Mouse (Mus musculus): Measurements from ENCODE around the gene Apobec4.

The Apobec4 gene

DNA sequence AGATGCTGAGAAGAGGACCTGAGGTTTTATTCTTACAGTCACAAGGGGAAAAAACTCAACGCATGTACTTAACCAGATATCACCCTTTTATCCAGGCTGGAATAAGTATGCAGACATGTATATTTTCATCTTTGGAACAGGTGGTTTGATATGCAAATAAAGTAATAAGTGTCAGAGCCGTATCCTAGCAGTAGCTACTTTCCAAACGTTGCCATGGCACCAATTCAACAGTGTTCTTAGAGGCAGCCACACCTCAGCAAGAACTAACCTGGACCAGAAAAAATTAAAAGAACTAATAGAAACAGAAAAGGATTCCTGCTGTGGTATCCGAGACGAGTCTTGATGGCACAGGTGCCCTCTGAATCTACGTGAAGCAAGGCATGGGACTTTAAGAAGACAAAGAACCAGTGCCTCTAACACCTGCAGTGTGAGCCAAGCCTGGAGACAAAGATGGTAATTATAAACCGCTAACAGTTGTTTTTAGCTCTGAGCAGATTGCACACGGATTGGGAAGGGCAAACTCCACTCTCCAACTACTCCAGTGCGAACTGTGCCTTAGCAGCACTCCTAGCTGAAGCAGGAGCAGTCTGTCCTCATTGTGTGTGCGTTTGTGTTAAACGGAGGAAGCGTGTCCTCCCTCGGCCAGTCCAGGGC is at the start of gene Apobec4:
Gene Apobec4, plus strand, starts transcription at position 240 of the 654 bp plus-strand sequence.
- DNase-seq (ENCODE audit: inconsistent age in 2 of 2, low spot score in 1 of 2) = no peak

DNA sequence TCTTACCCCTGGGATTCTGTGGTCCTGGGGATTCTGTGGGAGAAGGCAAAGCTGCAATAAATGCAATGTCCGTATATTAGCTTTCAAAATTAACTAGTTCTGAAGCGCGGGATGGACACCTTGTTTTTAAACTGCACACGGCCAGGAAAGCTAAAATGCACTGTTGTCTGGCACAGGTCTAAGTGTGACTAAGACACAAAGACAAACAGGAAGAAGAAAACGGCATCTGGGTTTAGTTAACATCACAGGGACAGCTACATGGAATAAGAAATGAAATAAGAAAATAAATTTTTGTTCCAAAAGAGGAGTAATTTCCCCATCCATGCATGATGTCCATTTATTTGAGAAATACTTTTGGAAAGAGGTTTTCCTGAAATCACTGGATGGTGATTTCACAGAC is 49.3 kb upstream of the Apobec4 start:
- no peak for DNase-seq (ENCODE audit: inconsistent age in 2 of 2, low spot score in 1 of 2)

DNA sequence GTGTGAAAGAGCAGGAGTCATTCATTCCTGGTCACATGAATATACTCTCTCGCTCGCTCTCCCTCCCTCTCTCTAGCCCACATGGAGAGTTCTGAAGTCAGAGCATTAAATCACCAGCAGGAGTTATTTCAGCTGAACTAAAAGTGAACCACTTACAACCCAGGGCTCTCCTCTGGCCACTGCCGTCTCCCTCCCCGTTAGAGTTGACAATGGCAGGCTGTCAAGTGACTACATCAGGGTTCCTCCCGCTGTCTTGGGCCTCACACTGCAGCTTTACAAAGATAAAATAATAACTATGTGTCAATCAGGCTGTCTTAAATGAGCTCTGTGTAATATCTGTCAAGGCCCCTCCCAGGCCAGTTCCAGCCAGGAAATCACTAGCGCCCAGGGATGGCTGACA is 47.4 kb upstream of the Apobec4 start:
- no peak for DNase-seq (ENCODE audit: inconsistent age in 2 of 2, low spot score in 1 of 2)

DNA sequence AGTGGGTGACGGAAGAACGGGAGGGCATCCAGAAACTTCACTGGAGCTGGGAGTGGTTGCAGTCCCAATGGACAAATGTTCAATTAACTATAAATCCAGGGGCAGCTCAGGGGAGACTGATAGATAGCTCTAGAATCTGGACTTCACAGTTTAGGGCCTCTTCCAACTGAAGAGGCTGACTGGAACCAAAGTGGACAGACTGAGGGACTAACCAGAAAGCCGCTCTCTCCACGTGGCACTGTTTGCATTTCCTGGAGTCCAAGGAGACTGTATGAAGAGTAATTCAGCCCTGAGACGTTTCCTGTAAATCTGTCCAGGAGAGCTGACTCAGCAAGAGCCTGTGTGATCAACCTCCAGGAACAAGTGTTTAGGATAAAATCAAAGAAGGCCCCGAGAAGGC is 46.4 kb upstream of the Apobec4 start:
- DNase-seq (ENCODE audit: inconsistent age in 2 of 2, low spot score in 1 of 2) = no peak

DNA sequence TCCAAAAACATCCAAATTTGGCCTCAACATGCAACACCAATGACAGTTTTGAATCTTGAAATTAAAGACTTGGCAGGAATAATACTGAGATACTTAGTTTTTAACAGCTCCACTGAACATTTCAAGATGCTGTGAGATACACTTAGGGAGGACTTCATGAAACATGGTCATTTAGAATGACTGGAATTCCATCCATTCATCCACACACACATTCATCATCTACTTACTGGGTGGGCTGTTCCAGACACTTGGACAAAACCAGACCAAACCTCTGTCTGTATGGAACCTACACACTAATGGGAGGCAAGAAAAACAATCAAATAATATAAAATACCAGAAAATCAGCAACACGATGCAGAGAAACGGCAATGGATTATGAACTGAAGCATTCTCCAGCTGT is 42.8 kb upstream of the Apobec4 start:
- DNase-seq (ENCODE audit: inconsistent age in 2 of 2, low spot score in 1 of 2) = no peak

DNA sequence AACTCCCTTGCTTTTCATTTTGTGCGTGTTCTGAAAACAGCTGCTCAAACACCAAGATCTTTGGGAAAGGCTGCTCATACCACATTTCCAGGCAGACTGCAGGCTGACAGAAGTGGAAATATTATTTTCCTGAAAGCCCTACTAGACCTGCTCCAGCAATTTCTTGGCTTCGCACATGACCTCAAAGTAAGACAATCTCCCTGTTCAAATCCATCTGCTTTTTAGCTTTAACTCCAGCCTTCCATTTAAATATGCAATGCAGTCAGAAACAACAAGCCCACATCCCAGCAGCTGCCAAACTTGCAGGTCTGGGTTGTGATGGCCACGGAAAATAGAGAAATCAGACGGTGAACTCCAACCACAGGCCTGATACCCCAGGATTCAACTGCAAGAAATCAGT is 39.3 kb upstream of the Apobec4 start:
- DNase-seq (ENCODE audit: inconsistent age in 2 of 2, low spot score in 1 of 2) = no peak

DNA sequence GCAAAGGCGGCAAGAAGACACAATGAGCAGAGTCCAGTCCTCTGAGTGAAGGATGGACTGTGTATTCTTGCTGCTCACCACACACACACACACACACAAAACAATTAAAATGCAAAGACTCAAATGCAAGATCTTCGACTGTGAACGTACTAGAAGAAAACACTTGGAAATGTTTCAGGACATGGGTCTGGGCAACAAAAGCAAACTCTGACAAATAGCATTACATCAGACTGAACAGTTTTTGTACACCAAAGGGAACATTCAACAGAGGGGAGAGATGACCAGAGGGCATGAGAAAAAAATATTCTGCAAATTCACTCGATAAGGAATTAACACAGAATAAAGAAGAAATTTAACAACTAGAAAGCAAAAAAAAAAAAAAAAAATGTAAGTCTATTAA is 36.4 kb upstream of the Apobec4 start:
- DNase-seq (ENCODE audit: inconsistent age in 2 of 2, low spot score in 1 of 2) = no peak

DNA sequence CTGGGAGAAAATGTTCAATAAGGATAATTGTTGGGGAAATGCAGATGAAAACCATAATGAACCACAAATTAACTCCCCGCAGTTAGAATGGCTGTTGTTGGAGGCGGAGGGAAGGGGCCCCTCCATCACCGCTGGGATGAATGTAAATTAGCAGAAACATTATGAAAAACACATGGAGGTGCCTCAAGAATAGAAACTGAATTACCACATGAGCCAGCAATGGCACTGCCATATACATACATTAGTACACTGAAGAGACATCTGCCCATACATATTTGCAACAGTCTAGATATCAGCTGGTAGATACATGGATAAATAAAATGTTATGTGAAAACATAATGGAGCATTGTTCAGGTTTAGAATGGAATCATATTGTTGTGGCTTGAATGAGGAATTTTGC is 35.9 kb upstream of the Apobec4 start:
- DNase-seq (ENCODE audit: inconsistent age in 2 of 2, low spot score in 1 of 2) = no peak

DNA sequence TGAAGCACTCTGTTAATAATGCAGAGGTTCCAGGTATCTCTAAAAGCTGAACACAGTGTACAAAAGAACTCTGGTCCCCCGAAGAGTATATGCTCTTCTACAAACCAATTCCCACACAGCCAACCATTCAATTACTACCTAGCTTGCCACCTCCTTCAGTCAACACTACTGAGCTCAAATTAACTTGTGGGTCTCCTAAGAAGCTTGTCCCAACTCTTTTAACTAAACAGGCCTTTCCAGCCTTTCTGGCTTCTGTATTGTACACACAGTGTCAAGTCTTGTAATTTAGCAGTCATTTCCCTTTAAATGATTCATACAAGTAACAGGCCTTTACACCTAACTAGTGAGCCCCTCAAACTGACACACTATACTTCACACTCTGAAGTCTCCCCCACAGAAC is 33.0 kb upstream of the Apobec4 start:
- no peak for DNase-seq (ENCODE audit: inconsistent age in 2 of 2, low spot score in 1 of 2)

DNA sequence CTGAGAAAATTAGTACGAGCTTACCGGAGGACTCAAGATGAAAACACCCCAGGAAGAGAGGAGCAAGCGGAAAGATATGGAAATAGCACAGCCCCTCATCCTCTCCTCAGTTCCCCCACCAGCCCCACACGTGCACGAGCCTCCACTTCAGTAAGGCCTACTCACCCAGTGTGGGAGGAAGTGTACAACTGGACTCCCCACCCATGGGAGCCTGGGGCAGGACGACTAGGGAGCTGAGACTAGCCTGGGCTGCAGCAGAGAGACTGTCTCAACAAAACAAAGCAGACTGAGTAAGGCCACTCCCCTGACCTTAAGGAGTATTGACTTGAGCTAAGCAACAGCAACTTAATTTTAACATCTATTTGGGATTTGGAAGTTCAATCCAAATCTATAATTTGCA is 32.2 kb upstream of the Apobec4 start:
- no peak for DNase-seq (ENCODE audit: inconsistent age in 2 of 2, low spot score in 1 of 2)

DNA sequence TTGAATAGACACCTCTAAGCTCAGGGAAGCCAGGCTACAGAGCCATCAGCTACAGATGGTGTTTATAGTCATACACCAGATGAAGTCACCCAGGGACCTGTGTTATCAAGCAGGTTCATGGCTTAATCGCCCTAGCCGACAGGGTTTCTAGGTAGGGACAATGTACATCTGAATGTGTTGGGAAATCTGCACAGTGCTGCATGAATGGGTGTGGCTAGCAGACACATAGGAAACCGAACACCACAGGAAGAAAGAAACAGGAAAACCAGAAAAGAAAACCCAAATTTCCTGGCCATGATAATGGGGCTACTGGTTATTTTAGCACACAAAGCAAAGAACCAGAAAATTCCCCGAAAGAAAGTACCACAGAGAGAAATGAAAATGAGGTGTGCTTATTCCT is 29.4 kb upstream of the Apobec4 start:
- no peak for DNase-seq (ENCODE audit: inconsistent age in 2 of 2, low spot score in 1 of 2)

DNA sequence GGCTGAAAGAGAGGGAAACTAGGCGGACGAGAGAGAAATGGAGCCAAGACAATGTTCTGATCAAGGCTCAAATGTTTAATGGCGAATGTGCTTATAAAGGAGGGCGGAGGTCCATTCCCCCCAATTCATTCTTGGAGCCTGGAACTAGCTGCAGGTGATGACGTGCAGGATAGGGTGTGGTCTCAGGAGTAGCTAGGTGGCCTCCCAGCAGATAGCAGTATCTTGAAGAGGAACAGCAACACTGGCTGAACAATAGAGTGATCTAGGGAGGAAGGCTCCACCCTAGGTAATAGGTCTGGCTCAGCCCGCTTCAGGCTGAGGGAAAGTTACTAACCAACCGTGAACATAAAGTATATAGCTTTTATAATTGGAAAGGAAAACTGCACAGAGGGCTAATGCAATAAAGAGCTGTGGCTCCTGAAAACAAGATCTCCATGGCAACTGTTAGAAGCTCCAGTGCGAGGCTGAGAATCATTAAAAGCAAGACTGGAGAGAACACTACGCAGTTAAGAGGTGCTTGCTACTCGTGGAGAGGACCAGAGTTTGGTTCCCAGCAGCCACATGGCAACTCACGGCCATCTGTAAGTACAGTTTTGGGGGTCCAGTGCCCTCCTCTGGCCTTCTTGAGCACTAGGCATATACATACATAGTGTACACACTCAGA is 28.7 kb upstream of the Apobec4 start:
- no peak for DNase-seq (ENCODE audit: inconsistent age in 2 of 2, low spot score in 1 of 2)

DNA sequence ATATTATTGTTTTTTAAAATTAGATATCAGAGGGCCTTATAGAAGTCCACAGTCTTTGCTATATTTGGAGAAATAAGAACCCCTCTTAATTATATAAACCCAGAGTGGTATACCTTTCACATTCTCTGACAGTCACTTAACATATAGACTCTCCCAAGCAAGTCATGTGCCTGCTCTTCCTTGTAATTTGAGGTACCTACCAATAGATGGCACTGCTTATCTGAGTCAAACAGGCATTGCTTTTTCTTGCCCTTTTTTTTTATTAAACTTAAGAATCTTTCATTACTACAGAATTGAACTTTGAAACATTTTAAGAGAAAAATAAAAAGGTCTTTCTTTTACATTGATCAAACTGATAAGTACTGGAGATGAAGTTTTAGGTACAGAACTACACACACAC is 26.1 kb upstream of the Apobec4 start:
- DNase-seq (ENCODE audit: inconsistent age in 2 of 2, low spot score in 1 of 2) = no peak

DNA sequence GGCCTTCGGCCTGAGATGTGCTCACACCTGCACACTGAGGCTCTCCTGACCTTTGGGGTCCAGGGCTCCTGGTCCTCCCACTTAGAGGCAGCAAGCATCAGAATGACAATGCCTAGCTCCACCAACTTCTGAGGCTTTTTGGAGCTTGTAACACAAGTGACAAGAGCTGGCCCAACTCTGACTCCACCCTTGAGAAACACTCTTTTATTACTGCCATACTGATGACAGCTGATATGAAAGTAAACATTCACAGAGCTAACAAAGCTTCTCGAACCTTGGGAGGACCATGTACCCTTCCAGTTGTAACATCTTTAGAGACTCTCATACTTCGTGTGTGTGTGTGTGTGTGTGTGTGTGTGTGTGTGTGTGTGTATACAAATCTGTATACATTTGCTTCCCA is 24.3 kb upstream of the Apobec4 start:
- no peak for DNase-seq (ENCODE audit: inconsistent age in 2 of 2, low spot score in 1 of 2)

DNA sequence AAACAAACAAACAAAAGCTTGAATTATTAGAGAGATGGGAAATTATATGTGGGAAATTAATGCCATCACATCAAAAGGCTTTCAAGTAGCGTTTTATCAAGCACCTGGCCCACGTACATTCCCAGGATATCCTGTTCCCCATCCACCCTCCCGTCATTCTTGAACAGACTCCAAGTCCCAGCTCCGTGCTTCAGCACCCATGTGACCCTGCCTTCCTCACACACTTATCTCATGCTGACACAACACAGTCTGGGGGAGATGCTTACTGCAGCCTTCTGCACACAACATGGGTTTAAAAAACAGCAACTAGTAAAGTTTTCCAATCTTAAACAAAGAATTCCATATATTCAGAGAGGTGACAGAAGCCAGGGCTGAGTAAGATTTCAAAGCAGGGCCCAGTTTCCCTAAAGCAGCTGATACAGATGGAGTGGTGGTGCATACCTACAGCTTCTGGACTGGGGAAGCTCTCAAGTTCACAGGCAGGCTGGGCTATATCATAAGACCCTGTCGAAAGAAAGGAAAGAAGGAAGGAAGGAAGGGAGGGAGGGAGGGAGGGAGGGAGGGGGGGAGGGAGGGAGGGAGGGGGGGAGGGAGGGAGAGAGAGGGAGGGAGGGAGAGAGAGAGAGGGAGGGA is 22.6 kb upstream of the Apobec4 start:
- DNase-seq (ENCODE audit: inconsistent age in 2 of 2, low spot score in 1 of 2) = no peak

DNA sequence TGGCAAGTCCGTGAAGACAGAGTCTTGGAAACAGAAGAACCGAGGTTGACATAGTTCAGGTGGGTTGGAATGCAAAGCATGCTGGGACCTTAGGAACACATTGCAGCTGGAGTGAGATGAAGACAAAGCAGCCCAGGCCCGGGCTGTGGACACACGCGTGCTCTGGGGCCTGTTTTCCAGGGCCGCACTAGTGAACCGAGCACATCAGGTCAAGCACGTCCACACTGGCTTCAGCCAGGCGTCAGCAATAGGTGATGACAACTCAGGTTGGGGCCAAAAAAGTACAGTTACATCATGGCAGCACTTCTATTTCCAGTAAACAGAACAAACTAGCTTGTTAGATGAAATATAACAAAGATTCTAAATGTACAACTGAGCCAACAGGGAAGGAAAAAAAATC is 11.6 kb upstream of the Apobec4 start:
- DNase-seq (ENCODE audit: inconsistent age in 2 of 2, low spot score in 1 of 2) = no peak

DNA sequence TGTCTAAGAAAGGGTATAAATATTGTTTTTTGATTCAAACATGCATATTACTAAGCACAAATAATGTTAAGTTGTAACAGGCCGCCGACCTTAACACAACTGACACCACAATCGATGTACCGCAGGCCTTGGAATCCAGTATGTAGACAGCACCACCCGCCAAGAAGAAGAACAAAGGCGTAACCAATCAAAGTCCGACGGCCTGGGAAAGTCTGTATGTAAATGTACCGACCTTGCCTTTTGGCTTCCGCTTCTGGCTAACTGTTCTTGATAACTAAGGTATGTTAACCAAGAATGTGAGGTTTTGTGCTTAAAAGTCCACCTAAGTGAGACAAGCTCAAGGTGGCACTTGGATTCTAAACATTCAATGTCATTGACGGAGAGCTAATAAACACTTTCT is 11.0 kb upstream of the Apobec4 start:
- no peak for DNase-seq (ENCODE audit: inconsistent age in 2 of 2, low spot score in 1 of 2)

DNA sequence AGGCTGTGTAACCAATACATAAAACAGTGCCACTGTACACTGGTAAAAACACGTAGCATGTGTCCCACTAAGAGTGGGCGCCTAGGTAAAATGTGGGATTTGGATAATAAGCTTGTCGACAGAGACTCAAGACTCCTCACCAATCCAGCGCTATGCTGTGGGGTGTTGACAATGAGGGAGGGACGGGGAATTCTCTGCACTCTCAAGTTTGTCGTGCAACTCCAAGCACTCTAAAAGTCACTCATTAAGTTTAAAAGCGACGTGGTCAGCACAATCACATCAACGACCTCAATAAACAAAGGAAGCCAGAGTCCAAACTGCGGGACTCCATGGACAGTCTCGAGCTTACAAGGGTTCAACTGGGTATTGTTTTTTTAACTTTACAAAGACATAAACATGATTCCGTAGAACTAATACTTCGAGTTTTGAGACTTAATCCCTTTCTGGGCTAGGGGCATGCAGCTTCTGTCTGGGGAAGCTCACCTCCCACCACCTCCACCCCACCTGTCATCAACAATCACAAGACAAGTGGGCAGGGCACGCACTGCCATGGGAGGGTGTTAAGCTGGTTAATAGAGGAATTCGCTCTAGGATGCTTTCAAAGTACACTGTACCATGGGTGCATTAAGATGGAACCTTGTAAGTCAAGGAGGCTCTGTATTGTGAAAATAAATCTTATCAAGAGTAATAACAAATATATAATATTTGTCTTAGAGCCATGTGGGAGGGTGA is 7.1 kb upstream of the Apobec4 start:
- no peak for DNase-seq (ENCODE audit: inconsistent age in 2 of 2, low spot score in 1 of 2)

DNA sequence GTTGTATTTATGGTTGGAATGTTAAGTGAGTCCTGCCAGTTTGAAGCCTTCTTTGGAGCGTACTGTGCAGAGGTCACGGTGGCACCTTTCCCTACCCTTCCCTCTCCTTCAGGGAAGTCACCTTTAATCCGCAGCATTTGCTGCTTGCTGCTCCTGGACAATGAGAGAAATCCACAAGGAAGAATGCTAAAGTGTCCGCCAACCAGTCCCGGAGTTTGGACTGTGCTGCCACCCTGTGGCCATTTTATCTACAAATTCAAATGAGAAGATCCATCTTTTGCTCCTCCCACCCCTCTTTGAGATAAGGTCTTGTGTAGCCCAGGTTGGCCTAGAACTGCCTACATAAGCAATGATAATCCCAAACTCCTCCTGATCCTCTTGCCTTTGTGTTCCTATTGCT is 3.9 kb upstream of the Apobec4 start:
- peak; percentile 71 to 94 for DNase-seq (ENCODE audit: inconsistent age in 2 of 2, low spot score in 1 of 2)

DNA sequence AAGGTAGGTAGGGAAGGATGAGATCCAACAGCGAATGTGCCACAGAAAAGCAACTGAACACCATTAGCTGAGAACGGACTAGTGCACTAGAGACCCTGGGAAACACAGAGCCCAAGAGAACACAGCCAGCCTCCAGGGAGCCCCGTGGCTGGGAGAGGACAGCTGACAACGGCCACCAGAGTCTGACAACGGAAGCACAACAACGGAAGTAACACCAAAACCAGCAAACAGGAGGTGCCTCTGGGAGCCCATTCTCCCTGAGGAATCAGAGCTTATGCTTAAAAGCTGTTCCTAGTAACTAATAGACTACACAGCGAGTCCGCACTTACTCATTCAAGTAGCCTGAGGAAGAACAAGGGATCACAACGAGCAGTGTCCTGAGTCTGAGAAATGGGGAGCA is 1.1 kb upstream of the Apobec4 start:
- DNase-seq (ENCODE audit: inconsistent age in 2 of 2, low spot score in 1 of 2) = no peak

DNA sequence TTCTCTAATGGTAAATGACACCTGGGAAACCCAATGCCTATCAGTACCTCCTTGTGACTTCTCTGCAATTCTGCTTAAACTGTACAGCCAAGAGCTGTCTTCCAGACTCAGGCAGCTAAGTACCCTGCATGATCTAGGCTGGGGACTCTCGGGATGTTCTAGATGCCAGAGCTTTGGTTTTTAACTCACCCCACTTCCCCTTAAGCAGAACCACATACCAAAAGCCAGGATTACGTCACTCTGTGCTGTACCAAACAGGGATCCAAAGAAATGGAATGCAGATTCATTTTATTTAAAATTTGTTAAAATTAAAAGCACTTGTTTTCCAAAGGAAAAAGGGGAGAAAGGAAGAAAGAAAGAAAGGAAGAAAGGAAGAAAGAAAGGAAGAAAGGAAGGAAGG is 11.4 kb downstream of the Apobec4 start:
- DNase-seq (ENCODE audit: inconsistent age in 2 of 2, low spot score in 1 of 2) = no peak

Data from adrenal gland, adult (tissue).